Mouse (Mus musculus) layer of hippocampus, adult 11-12 months (tissue): Measurements from ENCODE around the gene Olfr1197.

Experiments
- DNase-seq: peaks from one replicate; pipeline ENCODE4 v3.0.0; 2022; ENCODE audit warnings: low spot score

The Olfr1197 gene

DNA sequence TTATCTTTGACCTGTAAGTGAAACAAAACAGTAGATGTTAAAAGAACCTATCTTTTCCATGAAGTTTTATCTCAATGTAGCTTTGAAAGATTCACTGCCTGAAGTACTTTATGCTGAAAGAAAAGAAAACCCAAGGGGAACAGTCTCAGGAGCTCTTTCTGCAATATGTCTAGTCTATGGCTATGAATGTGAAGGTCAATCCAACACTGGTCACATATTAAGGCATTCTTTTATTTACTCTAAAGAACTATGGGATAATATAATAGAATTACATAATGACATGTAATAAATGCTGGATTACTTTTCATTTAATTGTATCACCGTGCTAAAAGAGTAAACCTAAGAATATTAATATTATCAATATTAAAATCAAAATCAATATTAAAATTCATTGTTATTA lies at the start of gene Olfr1197:
Olfr1197 (minus strand) TSS at position 101 of the 400 bp plus-strand sequence.
- DNase-seq, result no peak

DNA sequence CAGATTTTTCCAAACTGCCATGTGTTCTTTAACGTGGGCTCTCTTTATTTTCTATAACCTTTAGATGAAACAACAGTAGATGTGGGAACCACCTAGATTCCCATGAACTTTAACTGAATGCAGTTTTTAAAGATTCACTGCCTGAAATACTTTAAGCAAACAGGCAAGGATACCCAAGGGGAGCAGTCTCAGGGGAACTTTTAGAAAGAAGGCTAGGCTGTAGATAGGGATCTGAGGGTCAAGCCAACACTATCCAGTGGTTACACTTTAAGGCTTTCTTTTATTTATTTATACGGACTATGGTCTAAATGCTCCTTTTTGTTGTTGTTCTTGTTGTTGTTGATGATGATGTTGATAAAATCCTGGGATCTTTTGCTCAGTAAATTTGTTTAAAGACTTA lies 38.2 kb upstream of the Olfr1197 start, which contains the start of gene Olfr1200:
Olfr1200 (minus strand) TSS at position 101 of the 400 bp plus-strand sequence.
- no peak for DNase-seq

DNA sequence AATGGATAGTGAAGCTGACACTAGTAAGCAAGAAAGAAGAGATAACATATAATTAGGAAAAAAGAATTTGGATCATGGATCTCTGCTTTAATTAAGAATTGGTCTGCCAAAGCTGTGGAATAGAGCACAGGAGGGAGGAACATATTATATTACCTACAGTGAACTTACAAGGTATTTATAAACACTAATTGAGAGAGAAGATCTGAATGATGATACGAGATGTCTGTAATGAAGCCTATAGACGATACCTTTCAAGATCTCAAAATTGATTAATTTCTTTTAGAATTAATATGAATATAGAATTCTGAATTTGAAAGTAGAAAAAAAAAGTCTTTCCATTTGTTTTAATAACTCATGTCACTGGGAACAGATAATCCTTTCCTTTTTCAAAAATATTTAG lies 28.2 kb upstream of the Olfr1197 start, which contains the start of gene Olfr1199:
Olfr1199 (minus strand) TSS at position 101 of the 400 bp plus-strand sequence.
- no peak for DNase-seq

DNA sequence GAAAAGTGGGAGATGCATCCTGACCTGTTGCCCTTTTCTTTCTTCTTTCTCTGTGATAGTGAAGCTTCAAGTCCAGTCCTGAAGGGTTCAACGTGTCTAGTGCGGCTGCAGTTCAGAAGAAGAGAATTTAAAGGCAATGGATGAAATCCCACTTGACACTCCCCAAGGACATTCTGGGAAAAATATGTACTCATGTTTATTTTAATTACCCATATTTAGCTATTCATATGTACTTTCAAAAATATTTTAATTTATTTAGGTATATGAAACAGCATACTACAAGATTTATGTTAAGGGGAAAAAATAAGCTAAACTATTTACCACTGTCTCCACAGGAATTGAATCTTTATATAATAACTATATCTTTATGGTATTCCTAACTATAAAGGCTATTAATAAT lies 19.1 kb upstream of the Olfr1197 start, which contains the start of gene Olfr1198:
Olfr1198 (minus strand) TSS at position 101 of the 400 bp plus-strand sequence.
- no peak for DNase-seq

DNA sequence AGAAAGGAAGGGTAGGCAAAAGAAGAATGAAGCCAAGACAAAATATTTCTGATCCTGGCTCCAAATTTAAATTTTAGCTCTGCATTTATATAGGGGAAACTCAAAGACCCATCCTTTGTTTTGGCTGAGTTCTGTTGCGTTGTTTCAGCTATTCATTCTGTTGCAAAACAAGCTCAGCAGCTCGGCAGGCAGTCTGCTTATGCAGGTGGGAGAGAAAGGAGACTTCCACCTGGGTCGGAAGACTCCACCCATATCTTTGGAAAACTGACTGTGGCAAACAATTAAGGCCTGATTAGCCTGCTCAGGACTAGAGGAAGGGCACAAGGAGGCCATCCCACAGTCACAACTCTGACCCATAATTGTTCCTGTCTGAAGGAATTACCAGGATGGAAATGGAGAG lies 11.2 kb upstream of the Olfr1197 start:
- no peak for DNase-seq

DNA sequence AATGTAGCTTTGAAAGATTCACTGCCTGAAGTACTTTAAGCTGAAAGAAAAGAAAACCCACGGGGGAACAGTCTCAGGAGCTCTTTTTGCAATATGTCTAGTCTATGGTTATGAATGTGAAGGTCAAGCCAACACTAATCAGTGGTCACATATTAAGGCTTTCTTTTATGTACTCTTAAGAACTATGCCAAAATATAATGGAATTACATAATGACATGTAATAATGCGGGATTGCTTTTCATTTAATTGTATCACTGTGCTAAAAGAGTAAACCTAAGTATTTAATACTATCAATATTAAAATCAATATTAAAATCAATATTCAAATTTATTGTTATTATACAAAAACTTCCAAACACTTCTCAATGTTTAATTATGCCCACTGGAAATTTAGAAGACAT lies 27.7 kb downstream of the Olfr1197 start, which contains the start of gene Olfr1196:
Olfr1196 (minus strand) TSS at position 101 of the 400 bp plus-strand sequence.
- DNase-seq, result no peak

DNA sequence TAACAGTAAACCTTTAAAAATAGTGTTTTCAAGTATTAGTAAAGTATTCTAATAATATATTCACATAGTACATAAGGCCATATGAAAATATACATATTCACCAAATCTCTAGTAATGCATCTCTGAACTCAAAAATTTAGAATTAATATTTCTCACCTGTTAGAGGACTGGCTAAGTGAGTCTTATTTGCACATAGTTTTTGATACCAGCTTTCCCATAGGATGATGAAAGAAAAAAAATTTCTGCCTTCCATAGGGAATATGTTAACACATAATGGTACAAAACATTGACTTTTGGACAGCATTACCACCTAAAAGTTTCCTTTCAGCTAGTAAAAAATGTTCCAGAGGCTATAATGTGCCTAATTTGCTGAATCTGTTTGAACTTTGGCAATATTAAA lies 43.1 kb downstream of the Olfr1197 start, which contains the start of gene Olfr1195:
Olfr1195 (minus strand) TSS at position 101 of the 400 bp plus-strand sequence.
- no peak for DNase-seq
